Mouse (Mus musculus) G1E (cell line): ENCODE data around the gene Zc3h4. TPM values are rescaled to one million over a fixed set of nuclear protein-coding genes. Genes with fewer than 3 reads are reported as not detected.
A peak's percentile ranks its signal among the peaks of the same experiment; 100 is the strongest.
"Not testable (repeated sequence)": the region's sequence is repeated elsewhere in the genome, so short reads cannot be mapped to it uniquely, and the experiment has no call there.

ENCODE experiments used
- ATAC-seq: 2 replicates; pipeline ENCODE4 v1.8.0; 2016; ENCODE audit warnings: mild to moderate bottlenecking; ENCODE audit not compliant: insufficient number of reproducible peaks, poor library complexity, low FRiP score, severe bottlenecking; ENCODE audit errors: extremely low read depth
- DNase-seq: peaks from one replicate; pipeline ENCODE4 v3.0.0; 2012; ENCODE audit warnings: low spot score
- H3K27me3 ChIP-seq: 2 replicates; pipeline ENCODE4 v1.6.1; 2012; ENCODE audit warnings: mild to moderate bottlenecking, low read length, inconsistent platforms; ENCODE audit not compliant: insufficient read depth
- H3K36me3 ChIP-seq: replicated peaks from 2 replicates; pipeline ENCODE3; 2012; ENCODE audit warnings: mild to moderate bottlenecking, inconsistent platforms
- H3K4me1 ChIP-seq: 2 replicates; pipeline ENCODE4 v1.6.1; 2012; ENCODE audit warnings: low read depth, low read length, inconsistent platforms, mixed read lengths; ENCODE audit not compliant: insufficient read depth
- H3K4me3 ChIP-seq: 2 replicates; pipeline ENCODE4 v1.5.1; 2012; ENCODE audit warnings: low read depth, mild to moderate bottlenecking, inconsistent platforms, low read length, moderate library complexity, mixed read lengths
- H3K9me3 ChIP-seq: replicated peaks from 2 replicates; pipeline ENCODE4 v1.6.1; 2012; ENCODE audit warnings: inconsistent platforms
- CTCF ChIP-seq: IDR thresholded peaks from 2 replicates; pipeline ENCODE4 v1.5.1; 2012; ENCODE audit warnings: low read depth, low read length, inconsistent platforms, mixed read lengths
- GATA1 ChIP-seq: IDR thresholded peaks from 2 replicates; pipeline ENCODE4 v1.6.1; 2012; ENCODE audit warnings: borderline replicate concordance, low read length, inconsistent platforms, mixed read lengths
- GATA2 ChIP-seq: IDR thresholded peaks from 2 replicates; pipeline ENCODE4 v1.6.1; 2012; ENCODE audit warnings: low read depth, low read length, inconsistent platforms, borderline replicate concordance
- POLR2AphosphoS5 ChIP-seq: IDR thresholded peaks from 2 replicates; pipeline ENCODE4 v1.6.1; 2012; ENCODE audit warnings: low read depth, low read length, inconsistent platforms; ENCODE audit not compliant: insufficient replicate concordance
- TAL1 ChIP-seq: conservative IDR thresholded peaks from 2 replicates; pipeline ENCODE4 v1.6.1; 2012; ENCODE audit warnings: low read depth, low read length, inconsistent platforms, mixed read lengths
- polyA plus RNA-seq: library from polyadenylated mRNA; stranded (reverse); fragments of >175 nt; gene quantifications from 2 replicates; pipeline ENCODE4 v1.2.3, GENCODE M21; 2012
- total RNA-seq, 2 experiments: library from RNA; stranded (forward) in 1 of 2; stranded (reverse) in 1 of 2; fragments of 200-1000 nt in 1 of 2; fragments of >200 nt in 1 of 2; fragmentation: Nextera tagmentation in 1 of 2; gene quantifications; 2 replicates each; pipeline ENCODE4 v1.2.3; 2014 to 2017

Zc3h4 gene
- total and polyA plus RNA-seq, 3 experiments: 23.7 to 179 (median 62.2) TPM

DNA sequence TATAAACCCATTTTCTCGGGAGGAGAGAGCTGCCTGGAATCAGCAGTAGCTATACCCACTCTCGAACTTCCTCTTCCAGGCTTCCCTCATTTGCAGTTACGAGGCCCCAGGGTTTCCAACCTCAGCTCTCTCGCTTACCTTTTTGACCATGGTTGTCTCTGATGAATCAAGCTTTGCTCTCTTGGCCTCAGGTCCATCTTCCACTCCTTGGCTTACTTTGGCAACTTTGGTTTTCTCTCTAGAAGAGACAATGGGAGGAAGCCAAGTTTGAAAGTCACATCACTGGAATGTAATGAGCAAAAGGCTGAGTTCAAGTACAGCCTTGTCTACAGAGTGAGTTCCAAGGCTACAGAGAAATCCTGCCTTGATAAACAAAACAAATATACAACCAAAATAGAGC lies 34.0 kb upstream of the Zc3h4 start:
- H3K27me3 ChIP-seq: no peaks in the 10 kb centered on the region
- no peak for ATAC-seq
- no peaks in the 10 kb centered on the region for H3K9me3 ChIP-seq
- H3K36me3 ChIP-seq: peaks cover 97% of the 10 kb centered on the region
- DNase-seq: no peak
- TF ChIP-seq POLR2AphosphoS5 (no peak), CTCF (no peak), GATA1 (no peak), GATA2 (no peak), TAL1 (no peak)
- no peak overlapping the region for H3K4me3 ChIP-seq
- H3K4me1 ChIP-seq: peaks cover 41% of the 10 kb centered on the region

DNA sequence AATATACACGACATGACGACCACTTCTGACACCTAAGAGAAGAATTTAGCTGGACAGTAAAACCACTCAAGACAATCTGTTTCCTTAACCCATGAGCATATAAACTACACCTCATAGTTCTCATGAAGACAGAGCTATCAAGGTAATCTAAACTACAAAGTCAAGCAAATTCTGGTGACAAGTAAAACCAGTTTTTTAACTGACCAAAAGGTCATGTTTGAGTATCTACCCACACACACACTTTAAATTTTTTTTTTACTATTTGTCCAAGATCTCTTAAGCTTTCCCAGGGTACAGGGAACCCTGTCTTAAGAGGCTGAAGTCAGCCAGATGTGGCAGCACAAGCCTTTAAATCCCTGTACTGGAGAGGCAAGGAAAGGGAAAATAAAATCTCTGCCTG lies 31.9 kb upstream of the Zc3h4 start:
- DNase-seq (no peak), ATAC-seq (no peak)
- TF ChIP-seq TAL1 (no peak), GATA2 (no peak), CTCF (no peak), GATA1 (no peak), POLR2AphosphoS5 (no peak)
- no peak overlapping the region for H3K4me3 ChIP-seq
- no peaks in the 10 kb centered on the region for H3K9me3 ChIP-seq
- peaks cover 43% of the 10 kb centered on the region for H3K4me1 ChIP-seq
- H3K27me3 ChIP-seq: no peaks in the 10 kb centered on the region
- H3K36me3 ChIP-seq: peaks cover 92% of the 10 kb centered on the region

- Histone ChIP-seq H3K36me3 (peaks cover 92% of the 10 kb centered on the region), H3K4me1 (peaks cover 44% of the 10 kb centered on the region), H3K27me3 (no peaks in the 10 kb centered on the region), H3K9me3 (no peaks in the 10 kb centered on the region), H3K4me3 (no peak overlapping the region)
- TF ChIP-seq POLR2AphosphoS5: no peak
- no peak for TF ChIP-seq CTCF
- no peak for TF ChIP-seq GATA1
- no peak for TF ChIP-seq TAL1
- no peak for TF ChIP-seq GATA2
- DNase-seq (no peak), ATAC-seq (no peak)
These were observed 30.1 kb upstream of the Zc3h4 start for GRCm38 (mm10) chr7:16370596-16370995.

- peak; percentile 40; the same call in 1 of the 2 replicates for ATAC-seq
- peaks cover 45% of the 10 kb centered on the region for H3K4me1 ChIP-seq
- peaks cover 92% of the 10 kb centered on the region for H3K36me3 ChIP-seq
These were observed 27.0 kb upstream of the Zc3h4 start for GRCm38 (mm10) chr7:16373719-16374118.

DNA sequence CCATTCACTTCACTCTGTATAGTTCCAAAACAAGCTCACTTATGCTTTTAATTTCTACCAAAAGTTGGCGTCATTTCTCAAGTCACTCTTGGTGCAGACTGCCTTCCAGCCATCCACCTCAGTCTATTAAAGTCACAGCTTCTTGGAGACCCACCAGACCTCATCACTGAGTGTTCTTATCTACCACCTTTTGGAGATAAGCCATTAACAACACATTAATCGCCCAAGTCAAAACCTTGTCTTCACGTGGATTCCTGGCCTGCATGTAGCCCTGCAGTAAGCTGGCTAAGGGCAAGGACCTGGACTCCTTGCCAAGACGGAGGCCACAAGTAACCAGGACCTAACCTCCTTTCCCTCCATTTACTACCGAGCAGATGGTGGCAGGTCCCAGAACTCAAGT lies 25.7 kb upstream of the Zc3h4 start:
- no peak overlapping the region for H3K4me3 ChIP-seq
- ATAC-seq (no peak), DNase-seq (no peak)
- H3K36me3 ChIP-seq: peaks cover 89% of the 10 kb centered on the region
- H3K27me3 ChIP-seq: no peaks in the 10 kb centered on the region
- no peak for TF ChIP-seq TAL1
- TF ChIP-seq GATA1: no peak
- no peak for TF ChIP-seq CTCF
- TF ChIP-seq GATA2: no peak
- no peak for TF ChIP-seq POLR2AphosphoS5
- H3K4me1 ChIP-seq: peaks cover 42% of the 10 kb centered on the region
- H3K9me3 ChIP-seq: no peaks in the 10 kb centered on the region

More at GRCm38 (mm10) chr7:16373719-16374118, 27.0 kb upstream of the Zc3h4 start:
- no peak for DNase-seq
- TF ChIP-seq GATA2 (no peak), CTCF (no peak), POLR2AphosphoS5 (no peak), GATA1 (no peak), TAL1 (no peak)
- Histone ChIP-seq H3K4me3 (no peak overlapping the region), H3K27me3 (no peaks in the 10 kb centered on the region), H3K9me3 (no peaks in the 10 kb centered on the region)

GRCm38 (mm10) chr7:16376505-16376904 lies 24.2 kb upstream of the Zc3h4 start:
- H3K36me3 ChIP-seq: peaks cover 91% of the 10 kb centered on the region
- DNase-seq (no peak), ATAC-seq (no peak)
- peaks cover 40% of the 10 kb centered on the region for H3K4me1 ChIP-seq
- no peaks in the 10 kb centered on the region for H3K9me3 ChIP-seq
- H3K27me3 ChIP-seq: no peaks in the 10 kb centered on the region
- TF ChIP-seq GATA1 (no peak), CTCF (peak; percentile 29; the same call in 1 of the 2 replicates)
- H3K4me3 ChIP-seq: no peak overlapping the region

DNA sequence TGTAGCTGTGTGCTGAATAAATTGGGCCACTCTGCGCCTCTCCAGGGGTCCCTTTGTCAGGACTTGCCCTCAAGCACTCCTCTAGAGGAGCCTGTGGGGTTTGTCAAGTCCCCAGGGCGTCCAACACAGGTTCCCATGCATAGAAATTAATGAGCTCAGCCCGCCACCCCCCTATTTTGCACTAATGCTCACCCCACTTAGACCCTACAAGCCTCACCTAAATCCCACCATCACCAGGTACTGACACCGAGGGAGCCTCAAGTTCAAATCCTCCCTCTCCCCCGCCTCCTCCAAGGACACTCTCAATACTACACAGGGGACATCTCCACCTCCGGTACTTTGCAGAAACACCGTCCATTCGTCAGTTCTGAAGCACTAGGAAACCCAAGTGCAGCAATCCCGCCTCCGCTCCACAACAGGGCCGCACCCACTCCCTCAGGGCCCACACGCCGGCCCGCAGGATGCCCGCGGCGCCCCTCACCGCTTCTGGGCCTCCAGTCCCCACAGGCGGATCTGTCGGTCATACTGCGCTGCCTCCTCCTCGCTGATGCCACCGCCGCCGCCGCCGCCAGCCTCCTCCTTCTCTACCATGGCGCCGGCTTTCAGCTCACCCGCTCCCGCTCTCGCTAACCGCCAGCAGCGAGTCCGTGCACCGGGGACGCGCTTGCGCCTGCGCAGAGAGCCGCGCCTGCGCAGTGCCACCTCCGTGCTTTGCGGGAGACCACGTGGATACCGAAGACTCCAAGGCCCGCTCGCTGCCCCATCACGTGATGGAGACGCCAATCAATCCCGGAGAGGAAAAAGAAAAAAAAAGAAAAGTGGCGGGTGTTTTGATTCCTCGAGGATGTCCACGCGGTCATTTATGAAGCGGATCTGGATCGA lies 13.3 kb upstream of the Zc3h4 start, which contains the start of gene Sae1:
Gene Sae1 (minus strand): TSS at position 647 of the 882 bp plus-strand sequence.
- Histone ChIP-seq H3K36me3 (peaks cover 34% of the 10 kb centered on the region), H3K27me3 (no peaks in the 10 kb centered on the region), H3K4me1 (peaks cover 47% of the 10 kb centered on the region), H3K4me3 (peak within 1 kb of the TSS; percentile 95), H3K9me3 (no peaks in the 10 kb centered on the region)
- ATAC-seq (peak; percentile 67), DNase-seq (peak; percentile 93)
- TF ChIP-seq POLR2AphosphoS5: no peak
- no peak for TF ChIP-seq GATA2
- TF ChIP-seq TAL1: no peak
- TF ChIP-seq CTCF: no peak
- no peak for TF ChIP-seq GATA1

DNA sequence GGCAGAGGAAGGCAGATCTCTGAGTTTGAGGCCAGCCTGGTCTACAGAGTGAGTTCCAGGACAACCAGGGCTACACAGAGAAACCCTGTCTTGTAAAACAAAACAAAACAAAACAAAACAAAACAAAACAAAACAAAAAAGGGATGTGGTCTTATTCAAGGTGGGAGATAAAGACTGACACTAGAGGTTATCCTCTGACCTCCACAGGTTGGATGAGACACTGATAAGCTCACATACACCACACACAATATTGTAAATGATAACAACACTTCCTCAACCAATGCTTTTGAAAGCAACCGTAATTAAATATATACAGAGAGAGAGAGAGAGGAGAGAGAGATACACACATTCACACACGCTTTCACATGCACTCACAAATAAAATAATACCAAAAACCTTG lies 10.8 kb upstream of the Zc3h4 start:
- ATAC-seq: not testable (repeated sequence)

More for the DNA sequence above, 10.8 kb upstream of the Zc3h4 start:
- H3K4me3 ChIP-seq, DNase-seq, H3K9me3 ChIP-seq, H3K27me3 ChIP-seq: not testable (repeated sequence)
- H3K36me3 ChIP-seq: peaks cover 12% of the 10 kb centered on the region
- peaks cover 40% of the 10 kb centered on the region for H3K4me1 ChIP-seq
